Mouse (Mus musculus): Measurements from ENCODE around the gene Taf12.

- TF ChIP-seq CTCF (IDR thresholded peaks at IDR 0.05; ENCODE audit: control insufficient read depth, insufficient read depth, insufficient replicate concordance, low read depth, low read length) (no peak), POLR2A (IDR thresholded peaks at IDR 0.05; ENCODE audit: control insufficient read depth, low read depth, low read length) (no peak)
Observed at GRCm38 (mm10) chr4:132331960-132332359, 57.8 kb downstream of the Taf12 start.
